Mouse (Mus musculus) fat pad, adult 2 months (tissue): Measurements from ENCODE around the gene Ppp2r1b.

ENCODE experiments used
- DNase-seq: peaks from one replicate; pipeline ENCODE4 v3.0.0-alpha.2; 2011; ENCODE audit warnings: low read depth, low spot score; ENCODE audit errors: extremely low read depth

Gene Ppp2r1b

DNA sequence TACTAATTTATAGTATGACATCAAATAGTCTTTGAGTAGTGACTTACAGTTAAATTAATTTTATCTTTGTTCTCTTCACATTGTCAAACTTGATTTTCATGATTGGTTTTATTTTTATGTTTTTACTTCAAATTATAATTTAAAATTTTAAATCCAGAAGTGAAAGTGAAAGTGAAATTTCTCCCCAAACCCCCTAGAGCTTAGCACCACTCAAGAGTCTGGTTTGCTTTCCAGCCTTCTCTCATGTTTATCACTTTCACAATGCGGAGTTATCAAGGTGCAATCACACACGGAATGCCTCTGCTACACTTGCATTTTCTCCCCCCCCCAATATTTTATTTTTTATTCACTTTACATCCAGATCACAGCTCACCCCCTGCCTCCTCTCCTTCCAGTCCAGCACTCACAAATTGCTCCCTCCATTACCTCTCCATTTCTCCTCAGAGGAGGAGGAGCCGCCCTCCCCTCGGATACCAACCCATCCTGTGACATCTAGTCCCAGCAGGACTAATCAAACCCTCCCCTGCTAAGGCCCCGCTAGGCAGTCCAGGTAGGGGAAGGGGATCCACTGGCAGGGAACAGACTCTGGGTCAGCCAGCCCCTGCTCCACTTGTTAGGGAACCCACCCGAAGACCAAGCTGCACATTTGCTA is 59.2 kb downstream of the Ppp2r1b start:
- no peak for DNase-seq

DNA sequence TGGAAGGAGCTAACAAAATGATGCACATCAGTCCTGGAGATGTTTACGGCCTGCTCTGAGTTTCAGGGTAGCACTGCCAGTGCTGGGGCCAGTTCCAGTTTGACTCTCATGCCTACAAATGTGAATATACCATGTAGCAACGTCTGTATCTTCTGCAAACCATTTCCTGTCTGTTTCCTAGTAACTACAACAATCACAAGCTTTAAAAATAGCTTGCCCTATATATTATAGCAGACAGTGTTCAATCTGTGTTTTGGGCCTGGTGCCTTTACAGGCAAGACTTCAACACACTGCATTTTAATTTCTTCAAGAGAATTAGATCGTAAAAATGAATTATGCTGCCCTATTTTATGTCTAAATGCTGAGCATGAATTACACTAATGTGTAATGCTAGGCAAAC is 60.2 kb downstream of the Ppp2r1b start:
- DNase-seq, result no peak

DNA sequence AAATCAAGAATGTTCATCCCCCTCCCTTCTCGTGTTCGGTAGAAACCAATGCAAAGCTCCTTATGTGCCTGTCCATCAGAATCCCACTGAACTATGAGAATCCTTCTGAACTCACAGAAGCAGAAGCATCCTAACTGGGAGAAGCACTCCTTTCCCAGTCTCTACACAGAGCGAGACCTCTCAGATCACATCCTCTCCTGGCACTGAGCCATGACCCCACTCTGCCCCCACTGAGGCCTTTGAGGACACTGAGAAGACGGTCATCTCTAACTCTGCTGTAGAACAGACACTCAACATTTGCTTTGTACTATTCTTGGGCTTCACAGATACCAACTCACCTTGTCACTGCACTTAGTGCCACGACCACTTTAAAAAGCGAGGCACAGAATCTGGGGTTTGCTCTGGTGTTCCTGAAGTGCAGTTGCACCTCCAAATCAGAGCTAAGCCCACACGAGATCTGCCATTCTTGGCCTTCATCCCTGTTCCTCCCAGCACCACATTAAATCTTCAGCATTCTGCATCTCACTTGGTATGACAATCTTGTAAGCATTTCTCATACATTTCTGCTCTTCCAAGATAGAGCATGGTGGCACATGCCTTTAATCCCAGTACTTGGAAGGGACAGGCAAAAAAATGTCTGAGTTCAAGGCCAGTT is 66.9 kb downstream of the Ppp2r1b start:
- DNase-seq, result no peak

DNA sequence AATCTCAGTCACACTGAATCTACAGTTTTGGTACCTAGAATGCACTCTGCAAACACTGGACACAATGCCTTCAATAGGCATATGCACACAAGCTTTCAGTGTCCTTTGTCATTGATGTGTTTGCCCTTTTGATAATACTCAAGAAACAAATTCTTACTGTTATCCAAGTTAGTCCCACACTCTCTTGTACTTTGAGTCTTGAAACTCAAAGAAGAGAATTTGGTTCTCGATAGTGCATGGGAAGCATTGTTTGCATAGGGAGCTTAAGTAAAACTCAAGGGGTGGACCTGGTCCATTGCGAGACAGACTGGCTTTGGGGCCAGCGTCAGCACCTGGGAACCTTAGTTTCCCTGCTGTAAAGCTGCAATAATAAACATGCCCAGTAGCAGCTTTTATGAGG is 73.0 kb downstream of the Ppp2r1b start:
- DNase-seq, result no peak

DNA sequence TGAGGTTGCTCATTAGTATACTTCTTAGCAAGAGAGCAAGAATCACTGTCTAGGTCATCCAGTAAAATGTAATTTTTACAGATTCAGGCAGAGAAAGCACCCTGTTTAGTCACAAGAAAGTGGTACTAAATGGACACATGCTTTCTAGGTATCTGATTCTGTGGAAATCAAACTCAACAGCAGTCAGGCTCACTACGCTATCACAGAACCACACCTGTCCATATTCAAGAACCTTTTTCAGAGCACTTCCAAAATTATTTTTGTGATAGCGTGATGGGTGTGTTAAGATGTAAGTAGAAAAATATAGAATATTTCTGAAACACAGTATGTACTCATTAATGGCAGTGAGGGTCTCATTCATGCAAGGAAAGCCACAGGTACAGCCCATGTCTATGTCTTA is 74.5 kb downstream of the Ppp2r1b start:
- DNase-seq, result no peak

DNA sequence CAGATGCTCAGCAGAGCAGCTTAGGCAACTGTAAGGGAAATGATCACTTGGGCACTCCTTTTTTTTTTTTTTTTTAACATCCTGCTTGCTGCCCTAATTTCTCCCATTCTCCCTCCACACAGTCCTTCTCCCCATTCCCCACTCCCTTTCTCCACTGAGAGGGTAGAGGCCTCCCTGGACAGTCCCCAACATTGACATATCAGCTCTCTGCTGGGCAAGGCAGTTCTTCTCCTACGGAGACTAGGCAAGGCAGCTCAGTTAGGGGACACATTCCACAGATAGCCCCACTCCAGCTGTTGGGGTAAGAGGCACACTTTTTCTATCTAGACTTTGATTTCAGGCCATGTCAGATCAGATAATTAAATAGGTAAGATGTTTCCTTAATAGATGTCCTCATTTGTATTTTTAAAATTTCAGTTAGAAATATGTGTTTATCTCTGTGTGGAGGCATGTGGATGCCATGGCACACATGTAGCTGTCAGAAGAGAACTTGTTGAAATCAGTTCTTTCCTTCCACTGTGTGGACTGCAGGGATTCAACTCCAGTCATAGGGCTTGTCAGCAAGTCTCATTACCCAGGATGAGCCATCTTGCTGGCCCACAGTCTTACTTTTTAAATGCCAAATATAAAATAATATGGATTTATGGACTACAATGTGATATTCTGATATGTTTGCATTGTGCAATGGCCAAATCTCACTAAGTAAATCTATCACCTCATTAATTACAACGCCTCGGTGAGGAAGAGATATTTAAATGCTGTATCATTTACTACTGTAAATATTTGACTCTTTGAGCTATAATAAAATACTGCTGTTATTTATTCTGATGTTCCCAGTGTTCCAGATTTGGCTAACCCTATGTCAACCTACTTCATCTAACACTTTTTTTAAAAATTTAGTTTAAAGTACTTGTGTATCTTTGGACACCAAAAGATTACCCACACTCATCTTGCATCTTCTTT is 76.1 kb downstream of the Ppp2r1b start:
- no peak for DNase-seq

DNA sequence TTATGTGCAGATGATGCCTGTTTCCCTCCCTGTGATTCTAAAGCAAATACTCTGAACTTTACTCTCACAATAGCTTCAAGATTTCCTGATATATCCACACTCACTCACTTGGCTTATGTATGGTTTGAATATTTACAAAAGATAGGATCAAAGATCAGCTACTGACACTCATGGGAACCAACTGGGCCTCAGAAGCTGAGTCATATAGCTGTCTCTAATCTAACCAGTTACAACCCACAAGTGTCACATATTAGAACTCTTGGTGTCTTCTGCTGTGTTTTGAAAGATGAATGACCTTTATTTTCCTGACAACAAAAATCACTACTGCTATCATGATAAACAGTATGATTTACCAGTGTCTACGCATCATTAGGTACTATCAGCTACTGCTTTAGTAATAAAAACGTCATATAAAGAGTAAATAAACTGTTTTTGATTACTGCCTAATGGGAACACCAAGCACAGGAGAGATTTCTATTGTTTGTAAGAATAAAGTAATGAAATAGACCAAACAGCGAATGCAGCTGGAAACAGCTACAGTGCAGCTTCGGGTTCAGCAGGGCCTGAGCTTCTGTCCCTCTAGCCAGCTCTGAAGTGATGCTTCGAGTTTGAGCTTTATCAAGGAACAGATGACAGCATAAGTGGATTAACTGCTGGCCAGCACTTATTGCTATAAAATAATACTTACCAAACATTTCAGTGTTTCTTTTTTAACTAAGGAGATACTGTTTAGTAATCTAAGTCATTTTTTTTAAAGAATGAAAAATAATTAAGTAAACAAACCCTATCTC is 77.5 kb downstream of the Ppp2r1b start:
- DNase-seq, result no peak

DNA sequence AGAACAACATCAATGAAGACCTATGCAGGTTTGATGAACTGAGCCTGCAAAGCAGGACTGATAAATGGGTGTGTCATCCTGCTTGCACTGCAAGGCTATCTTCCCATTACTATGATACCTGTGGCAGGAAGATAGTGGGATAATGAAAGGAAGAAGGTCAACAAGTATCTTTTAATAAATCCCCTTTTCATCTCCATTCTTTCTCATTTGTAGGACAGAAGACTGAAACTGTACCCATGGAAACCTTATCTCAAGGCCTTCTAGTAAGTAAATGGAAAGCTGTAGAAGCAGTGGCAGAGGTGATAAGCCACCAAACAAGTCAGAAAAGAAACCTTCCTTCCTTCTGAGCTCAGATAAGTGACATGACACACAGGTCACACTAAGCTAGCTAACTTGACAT is 79.4 kb downstream of the Ppp2r1b start:
- DNase-seq, result no peak

DNA sequence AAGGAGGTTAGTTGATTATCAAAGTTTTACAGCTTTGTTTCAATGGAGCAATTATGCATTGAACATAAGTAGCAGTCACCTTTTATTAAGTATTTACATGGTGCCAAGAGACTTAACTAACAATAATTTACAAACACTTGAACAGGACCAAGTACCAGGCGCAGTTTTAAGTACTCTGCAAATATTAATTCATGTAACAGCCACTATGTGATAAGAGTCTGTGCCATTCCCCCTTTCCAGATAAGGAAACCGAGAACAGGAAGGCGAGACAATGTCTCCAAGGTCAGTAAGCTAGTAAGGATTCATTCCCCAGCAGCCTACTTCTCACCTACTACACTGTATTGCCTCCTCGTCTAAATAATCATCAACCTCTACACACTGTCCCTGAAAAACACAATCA is 80.7 kb downstream of the Ppp2r1b start:
- no peak for DNase-seq

DNA sequence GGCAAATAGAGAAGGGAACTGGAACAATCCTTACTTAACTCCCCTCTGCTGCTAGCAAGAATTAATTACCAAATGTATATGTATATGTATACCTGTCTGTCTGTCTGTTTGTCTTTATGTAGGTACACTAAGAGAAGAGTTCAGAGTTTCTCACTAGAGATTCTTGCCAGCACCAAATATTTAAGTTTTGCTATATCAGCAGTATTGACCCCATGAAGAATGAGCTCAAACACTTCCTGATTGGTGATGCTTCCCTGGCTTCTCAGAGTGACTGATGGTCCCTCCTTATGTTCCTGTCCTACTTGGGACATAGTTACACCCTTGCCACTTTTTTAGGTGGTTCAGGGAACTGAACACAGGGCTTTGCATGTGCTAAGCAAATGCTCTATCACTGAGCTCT is 84.9 kb downstream of the Ppp2r1b start:
- DNase-seq, result no peak

DNA sequence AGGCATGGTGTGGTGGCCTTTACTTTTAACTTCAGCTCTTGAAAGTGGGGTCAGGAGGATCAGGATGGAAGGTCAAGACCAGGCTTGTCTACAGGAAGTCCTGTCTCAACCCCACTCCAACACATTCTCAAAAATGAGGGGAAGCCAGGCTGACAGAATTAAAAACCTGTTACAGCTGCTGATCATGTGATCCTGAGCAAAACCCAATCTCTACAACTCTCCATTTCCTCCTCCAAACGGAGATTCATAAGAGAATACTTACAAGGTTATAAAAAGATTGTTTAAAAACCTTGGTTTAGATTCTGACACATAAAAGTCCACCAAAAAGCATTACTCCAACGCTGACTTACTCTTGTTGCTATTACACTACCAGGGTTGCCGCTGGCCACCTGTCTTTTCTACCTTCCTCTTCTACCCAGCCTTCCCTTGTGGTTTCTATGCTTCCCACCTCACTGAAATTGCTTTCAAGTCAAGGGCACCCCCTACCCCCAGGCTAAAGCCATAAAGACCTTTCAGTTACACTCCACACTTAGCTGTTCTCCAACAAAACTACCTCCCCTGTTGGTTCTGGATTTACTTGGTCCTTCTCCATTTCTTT is 96.8 kb downstream of the Ppp2r1b start:
- DNase-seq, result no peak

DNA sequence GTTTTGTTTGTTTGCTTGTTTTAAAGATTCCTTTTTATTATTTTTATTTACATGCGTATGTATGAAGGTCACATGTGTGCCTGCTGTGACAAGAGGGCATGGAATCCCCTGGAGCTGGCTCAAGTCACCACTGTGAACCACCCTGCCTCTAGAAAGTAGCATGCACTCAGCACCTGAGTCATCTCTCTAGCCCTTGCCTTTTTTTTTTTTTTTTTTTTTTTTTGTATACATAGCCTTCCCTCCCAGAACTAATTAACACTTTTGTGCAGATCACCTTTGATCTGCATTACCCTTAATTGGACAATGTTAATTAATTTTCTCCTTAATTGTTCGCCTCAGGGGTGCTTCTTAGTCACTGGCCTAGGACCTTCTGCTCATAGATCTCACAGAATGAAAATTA is 97.6 kb downstream of the Ppp2r1b start:
- no peak for DNase-seq
